Mouse (Mus musculus) forebrain, embryonic 12.5 days (tissue): ENCODE measurements around the gene H2-DMb2. TPM values are rescaled to one million over a fixed set of nuclear protein-coding genes. Genes with fewer than 3 reads are reported as not detected.

Experiments used
- ATAC-seq: fragments of 200-750 bp; cut with Nextera tagmentation; 2 replicates; pipeline ENCODE4 v1.8.0; 2017; ENCODE audit warnings: moderate TSS enrichment; ENCODE audit not compliant: low FRiP score
- H3K27ac ChIP-seq: fragments of 300-500 bp; sonication (generic); 2 replicates; pipeline ENCODE4 v1.5.1; 2016; ENCODE audit warnings: mild to moderate bottlenecking
- H3K27me3 ChIP-seq: fragments of 300-500 bp; sonication (generic); 2 replicates; pipeline ENCODE4 v1.6.1; 2016; ENCODE audit warnings: mild to moderate bottlenecking
- H3K36me3 ChIP-seq: fragments of 300-500 bp; sonication (generic); replicated peaks from 2 replicates; pipeline ENCODE4 v1.6.1; 2016; ENCODE audit warnings: mild to moderate bottlenecking
- H3K4me1 ChIP-seq: fragments of 300-500 bp; sonication (generic); 2 replicates; pipeline ENCODE4 v1.6.1; 2016
- H3K4me2 ChIP-seq: fragments of 300-500 bp; sonication (generic); 2 replicates; pipeline ENCODE4 v1.6.1; 2016; ENCODE audit warnings: mild to moderate bottlenecking, moderate library complexity
- H3K4me3 ChIP-seq: fragments of 300-500 bp; sonication (generic); replicated peaks from 2 replicates; pipeline ENCODE4 v1.5.1; 2016; ENCODE audit warnings: mild to moderate bottlenecking
- H3K9ac ChIP-seq: fragments of 300-500 bp; sonication (generic); 2 replicates; pipeline ENCODE4 v1.6.1; 2016; ENCODE audit warnings: mild to moderate bottlenecking
- H3K9me3 ChIP-seq: fragments of 300-500 bp; sonication (generic); 2 replicates; pipeline ENCODE4 v1.6.1; 2016
- WGBS: fragments of 180-500 bp; shearing (Covaris S2); methylation state at CpG from one replicate; pipeline ENCODE4 v1.1.7; 2016; 5-methylcytosine and 5-hydroxymethylcytosine counted together
- polyA plus RNA-seq: library from polyadenylated mRNA; unstranded; fragments of >200 nt; fragmentation: Nextera tagmentation; extraction: Ambion mirVana; gene quantifications from 2 replicates; pipeline ENCODE4 v1.2.1, GENCODE M21; 2016

Gene H2-DMb2
- polyA plus RNA-seq, 1 experiment from 2014 or later: not detected

GRCm38 (mm10) chr17:34196941-34197894 lies 54.1 kb downstream of the H2-DMb2 start, which contains the start of gene Psmb8:
Gene Psmb8 (plus strand): TSS chr17:34197721.
- WGBS: 5% methylated on average over 41 of the region's 41 CpGs
- Histone ChIP-seq H3K4me1 (peaks cover 19% of the 10 kb centered on the region), H3K27me3 (peaks cover 96% of the 10 kb centered on the region), H3K4me3 (peak within 1 kb of the TSS; percentile 39), H3K9ac (no peak within 1 kb of the TSS), H3K36me3 (no peaks in the 10 kb centered on the region), H3K27ac (no peak within 1 kb of the TSS), H3K9me3 (no peaks in the 10 kb centered on the region), H3K4me2 (peak within 1 kb of the TSS; percentile 64)
- ATAC-seq: peak; percentile 63

GRCm38 (mm10) chr17:34197904-34198520 lies 54.9 kb downstream of the H2-DMb2 start:
- Histone ChIP-seq H3K36me3 (no peaks in the 10 kb centered on the region), H3K9ac (no peak overlapping the region), H3K4me3 (peak overlapping the region; percentile 39), H3K27ac (no peak overlapping the region), H3K27me3 (peaks cover 91% of the 10 kb centered on the region), H3K4me2 (peak overlapping the region; percentile 64), H3K9me3 (no peaks in the 10 kb centered on the region), H3K4me1 (peaks cover 19% of the 10 kb centered on the region)
- no peak for ATAC-seq
- 2% methylated on average over 32 of the region's 32 CpGs for WGBS

GRCm38 (mm10) chr17:34198521-34198912 lies 55.4 kb downstream of the H2-DMb2 start:
- WGBS: 8% methylated on average over 11 of the region's 11 CpGs
- H3K4me3 ChIP-seq: peak overlapping the region; percentile 39
- H3K4me1 ChIP-seq: peaks cover 19% of the 10 kb centered on the region
- ATAC-seq: no peak
- H3K27me3 ChIP-seq: peaks cover 91% of the 10 kb centered on the region
- H3K27ac ChIP-seq: no peak overlapping the region
- no peaks in the 10 kb centered on the region for H3K9me3 ChIP-seq
- no peak overlapping the region for H3K9ac ChIP-seq
- no peaks in the 10 kb centered on the region for H3K36me3 ChIP-seq
- H3K4me2 ChIP-seq: peak overlapping the region; percentile 64

- WGBS: 67% methylated on average over 12 of the region's 12 CpGs
- H3K9ac ChIP-seq: no peak overlapping the region
These were observed 56.0 kb downstream of the H2-DMb2 start for GRCm38 (mm10) chr17:34199050-34199619.

GRCm38 (mm10) chr17:34200047-34200446 lies 56.9 kb downstream of the H2-DMb2 start:
- peaks cover 23% of the 10 kb centered on the region for H3K4me1 ChIP-seq
- H3K4me3 ChIP-seq: no peak overlapping the region
- H3K27me3 ChIP-seq: peaks cover 87% of the 10 kb centered on the region
- H3K9me3 ChIP-seq: no peaks in the 10 kb centered on the region
- WGBS: 85% methylated on average over 10 of the region's 10 CpGs
- no peak overlapping the region for H3K4me2 ChIP-seq
- no peak for ATAC-seq
- no peaks in the 10 kb centered on the region for H3K36me3 ChIP-seq
- H3K27ac ChIP-seq: no peak overlapping the region
- no peak overlapping the region for H3K9ac ChIP-seq

More at GRCm38 (mm10) chr17:34199050-34199619, 56.0 kb downstream of the H2-DMb2 start:
- Histone ChIP-seq H3K36me3 (no peaks in the 10 kb centered on the region), H3K4me1 (peaks cover 19% of the 10 kb centered on the region), H3K9me3 (no peaks in the 10 kb centered on the region), H3K4me3 (no peak overlapping the region), H3K27ac (no peak overlapping the region), H3K4me2 (no peak overlapping the region), H3K27me3 (peaks cover 90% of the 10 kb centered on the region)
- ATAC-seq: no peak

GRCm38 (mm10) chr17:34200772-34201505 lies 57.8 kb downstream of the H2-DMb2 start:
- H3K9ac ChIP-seq: no peak overlapping the region
- ATAC-seq: no peak
- 86% methylated on average over 16 of the region's 16 CpGs for WGBS
- peaks cover 87% of the 10 kb centered on the region for H3K27me3 ChIP-seq
- H3K9me3 ChIP-seq: no peaks in the 10 kb centered on the region
- no peak overlapping the region for H3K27ac ChIP-seq
- H3K4me2 ChIP-seq: no peak overlapping the region
- H3K4me3 ChIP-seq: no peak overlapping the region
- peaks cover 23% of the 10 kb centered on the region for H3K4me1 ChIP-seq
- H3K36me3 ChIP-seq: no peaks in the 10 kb centered on the region

Other genes starting within 250 kb of the H2-DMb2 start
- not detected in 2 replicates for gene Platr17, start 238.2 kb upstream of the H2-DMb2 start, polyA plus RNA-seq
- 67.9 and 68.2 TPM in 2 replicates for gene Daxx, start 233.9 kb upstream of the H2-DMb2 start, polyA plus RNA-seq
- gene Tapbp, start 227.4 kb upstream of the H2-DMb2 start, polyA plus RNA-seq: 16.1 and 19.5 TPM in 2 replicates
- gene Zbtb22, start 227.4 kb upstream of the H2-DMb2 start, polyA plus RNA-seq: 23.1 and 23.5 TPM in 2 replicates
- gene Rgl2, start 213.8 kb upstream of the H2-DMb2 start, polyA plus RNA-seq: 53.7 and 55.9 TPM in 2 replicates
- gene Pfdn6, start 203.0 kb upstream of the H2-DMb2 start, polyA plus RNA-seq: 198 and 201 TPM in 2 replicates
- gene Wdr46, start 202.6 kb upstream of the H2-DMb2 start, polyA plus RNA-seq: 40.1 and 41.9 TPM in 2 replicates
- gene B3galt4, start 191.8 kb upstream of the H2-DMb2 start, polyA plus RNA-seq: 5.0 and 7.1 TPM in 2 replicates
- 58.4 and 63.5 TPM in 2 replicates for gene Vps52, start 187.5 kb upstream of the H2-DMb2 start, polyA plus RNA-seq
- gene Rps18, start 187.3 kb upstream of the H2-DMb2 start, polyA plus RNA-seq: 934 and 1,034 TPM in 2 replicates
- gene H2-K1, start 143.0 kb upstream of the H2-DMb2 start, polyA plus RNA-seq: 23.3 and 28.2 TPM in 2 replicates
- gene Ring1, start 118.6 kb upstream of the H2-DMb2 start, polyA plus RNA-seq: 19.1 and 23.6 TPM in 2 replicates
- gene H2-Ke6, start 115.2 kb upstream of the H2-DMb2 start, polyA plus RNA-seq: 92.8 and 103 TPM in 2 replicates
- gene Slc39a7, start 111.6 kb upstream of the H2-DMb2 start, polyA plus RNA-seq: 160 and 166 TPM in 2 replicates
- 54.8 and 59.5 TPM in 2 replicates for gene Rxrb, start 111.5 kb upstream of the H2-DMb2 start, polyA plus RNA-seq
- 1.4 and 2.5 TPM in 2 replicates for gene Col11a2, start 103.9 kb upstream of the H2-DMb2 start, polyA plus RNA-seq
- gene H2-Oa, start 51.0 kb upstream of the H2-DMb2 start, polyA plus RNA-seq: 0.27 and 0.41 TPM in 2 replicates
- gene H2-DMa, start 23.8 kb upstream of the H2-DMb2 start, polyA plus RNA-seq: 9.1 and 9.6 TPM in 2 replicates
- gene Brd2, start 20.7 kb upstream of the H2-DMb2 start, polyA plus RNA-seq: 138 and 146 TPM in 2 replicates
- gene H2-DMb1, start 9.8 kb downstream of the H2-DMb2 start, polyA plus RNA-seq: 0.38 and 0.69 TPM in 2 replicates
- 1.3 and 2.2 TPM in 2 replicates for gene Tap1, start 44.2 kb downstream of the H2-DMb2 start, polyA plus RNA-seq
- 0.78 and 1.1 TPM in 2 replicates for gene Psmb9, start 44.5 kb downstream of the H2-DMb2 start, polyA plus RNA-seq
- 0.53 and 1.7 TPM in 2 replicates for gene Psmb8, start 54.4 kb downstream of the H2-DMb2 start, polyA plus RNA-seq
- gene Tap2, start 60.2 kb downstream of the H2-DMb2 start, polyA plus RNA-seq: 0.47 and 1.1 TPM in 2 replicates
- not detected in 2 replicates for gene H2-Ob, start 95.6 kb downstream of the H2-DMb2 start, polyA plus RNA-seq
- 1.9 and 2.5 TPM in 2 replicates for gene H2-Ab1, start 114.4 kb downstream of the H2-DMb2 start, polyA plus RNA-seq
- gene H2-Aa, start 144.5 kb downstream of the H2-DMb2 start, polyA plus RNA-seq: not detected in 2 replicates
- gene H2-Eb1, start 162.6 kb downstream of the H2-DMb2 start, polyA plus RNA-seq: 1.1 and 1.2 TPM in 2 replicates
- not detected in 2 replicates for gene H2-Eb2, start 182.4 kb downstream of the H2-DMb2 start, polyA plus RNA-seq
- gene Btnl2, start 211.5 kb downstream of the H2-DMb2 start, polyA plus RNA-seq: not detected in 2 replicates
- not detected in 2 replicates for gene Btnl1, start 233.8 kb downstream of the H2-DMb2 start, polyA plus RNA-seq